ENCODE assay signal across 18 mouse cellular contexts in the genomic region with DNA sequence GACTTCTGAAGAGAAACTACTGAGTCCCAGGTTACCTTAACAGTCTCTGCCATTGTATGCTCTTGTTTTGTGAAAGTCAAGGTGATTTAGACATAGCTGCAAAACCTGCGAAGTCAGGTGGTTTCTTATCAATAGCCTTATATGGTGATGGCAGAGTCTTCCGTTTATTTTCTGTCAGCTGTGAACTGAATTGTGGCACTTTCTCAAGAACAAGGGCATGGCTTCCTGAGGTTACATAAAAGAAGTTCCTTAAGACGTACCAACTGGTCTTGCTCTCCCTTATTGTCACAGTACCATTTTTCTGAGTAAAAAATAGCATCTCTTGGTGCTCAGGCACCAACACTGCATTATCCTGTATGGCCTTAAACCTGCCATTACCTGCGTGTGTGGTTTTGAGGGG.
DNase-seq lines count a peak whose midpoint lies in the region.
"Had no signal": no experiment of that assay in that cellular context is flagged by ENCODE, and none has a peak within 500 bp of the region (broad histone marks: within the 10 kb centered on the region; RNA-seq: fewer than 3 reads in every experiment).

No protein-coding gene starts in this region.

- DNase-seq in thymus, postnatal 0 days (ENCODE audit: low spot score): peak; percentile 53
- DNase-seq in thymus, postnatal 14 days: no peak
- DNase-seq in 416B (ENCODE audit: low read depth): peak; percentile 29
- peak; percentile 54 for DNase-seq in CD4-positive helper T cell, adult 2 months (ENCODE audit: low read depth, low spot score)
- peak; percentile 23 for DNase-seq in naive thymus-derived CD4-positive, alpha-beta T cell, adult 2 months (ENCODE audit: low read depth)
- no peak for DNase-seq in lung, postnatal 4 days
- no peak for DNase-seq in layer of hippocampus, adult 18-20 months (ENCODE audit: low spot score in 2 of 2)
- DNase-seq: adrenal gland, adult 2 months; adrenal gland, postnatal 10 days; adrenal gland, postnatal 25 days; B cell, adult 2 months; cerebellum, adult 11 months; cerebellum, adult 18-20 months; cerebellum, adult 8-10 months; cerebellum, adult 9-11 months; cerebellum, postnatal 14 days; cerebellum, postnatal 36 days; embryo, embryonic 11 days had no signal

Comparison
In these comparisons a context has a peak if more than half of its experiments do, and no peak if none do; other contexts are left out.
1. DNase-seq: peak in thymus, postnatal 0 days (single experiment), 416B (single experiment), CD4-positive helper T cell, adult 2 months (single experiment) and naive thymus-derived CD4-positive, alpha-beta T cell, adult 2 months (single experiment); none in thymus, postnatal 14 days (single experiment), lung, postnatal 4 days (0 of 2) and layer of hippocampus, adult 18-20 months (0 of 2).